Mouse (Mus musculus) adrenal gland, postnatal 14 days (tissue): ENCODE results near the gene Zmynd8. TPM values are rescaled to one million over a fixed set of nuclear protein-coding genes. Genes with fewer than 3 reads are reported as not detected.
A peak's percentile ranks its signal among the peaks of the same experiment; 100 is the strongest.

Experiments used
- DNase-seq: peaks from one replicate; pipeline ENCODE4 v3.0.0; 2021; ENCODE audit warnings: mixed read lengths
- total RNA-seq: library from RNA; stranded (reverse); gene quantifications from 2 replicates; pipeline ENCODE4 v1.2.3, GENCODE M21; 2021

Zmynd8 gene
- total RNA-seq, 1 experiment from 2014 or later: 45.8 TPM

- DNase-seq: no peak
These were observed 658 bp upstream of the Zmynd8 start for GRCm38 (mm10) chr2:165899474-165899873.

GRCm38 (mm10) chr2:165896171-165896570, 2.6 kb downstream of the Zmynd8 start:
- DNase-seq: no peak

- DNase-seq: no peak
These were observed 3.1 kb downstream of the Zmynd8 start for GRCm38 (mm10) chr2:165895687-165896086.

- DNase-seq: no peak
These were observed 4.3 kb downstream of the Zmynd8 start for GRCm38 (mm10) chr2:165894533-165894932.

- DNase-seq: no peak
These were observed 5.6 kb downstream of the Zmynd8 start for GRCm38 (mm10) chr2:165893232-165893631.

GRCm38 (mm10) chr2:165892626-165893025, 6.2 kb downstream of the Zmynd8 start:
- DNase-seq: no peak

GRCm38 (mm10) chr2:165890401-165890800, 8.4 kb downstream of the Zmynd8 start:
- no peak for DNase-seq

GRCm38 (mm10) chr2:165889874-165890273, 8.9 kb downstream of the Zmynd8 start:
- no peak for DNase-seq

- no peak for DNase-seq
These were observed 9.6 kb downstream of the Zmynd8 start for GRCm38 (mm10) chr2:165889266-165889665.

GRCm38 (mm10) chr2:165888813-165889221, 10.0 kb downstream of the Zmynd8 start:
- DNase-seq: no peak

GRCm38 (mm10) chr2:165888396-165888795, 10.4 kb downstream of the Zmynd8 start:
- DNase-seq: peak; percentile 87

- DNase-seq: peak; percentile 58
These were observed 11.8 kb downstream of the Zmynd8 start for GRCm38 (mm10) chr2:165886857-165887628.

- DNase-seq: peak; percentile 83
These were observed 12.3 kb downstream of the Zmynd8 start for GRCm38 (mm10) chr2:165886482-165886856.

GRCm38 (mm10) chr2:165885951-165886320, 12.9 kb downstream of the Zmynd8 start:
- DNase-seq: no peak

GRCm38 (mm10) chr2:165885225-165885950, 13.4 kb downstream of the Zmynd8 start:
- DNase-seq: peak; percentile 81

GRCm38 (mm10) chr2:165884577-165885224, 14.1 kb downstream of the Zmynd8 start:
- peak; percentile 94 for DNase-seq

- peak; percentile 59 for DNase-seq
These were observed 14.8 kb downstream of the Zmynd8 start for GRCm38 (mm10) chr2:165883846-165884576.

GRCm38 (mm10) chr2:165883006-165883405, 15.8 kb downstream of the Zmynd8 start:
- peak; percentile 61 for DNase-seq

- DNase-seq: peak; percentile 49
These were observed 17.0 kb downstream of the Zmynd8 start for GRCm38 (mm10) chr2:165881585-165882431.

GRCm38 (mm10) chr2:165881220-165881584, 17.6 kb downstream of the Zmynd8 start:
- DNase-seq: no peak

- DNase-seq: peak; percentile 85
These were observed 18.2 kb downstream of the Zmynd8 start for GRCm38 (mm10) chr2:165880501-165881182.
